Mouse (Mus musculus): Measurements from ENCODE around the gene Gpr150. TPM values are rescaled to one million over a fixed set of nuclear protein-coding genes. Genes with fewer than 3 reads are reported as not detected.

The Gpr150 gene
- total and polyA plus RNA-seq, 3 experiments: not detected

DNA sequence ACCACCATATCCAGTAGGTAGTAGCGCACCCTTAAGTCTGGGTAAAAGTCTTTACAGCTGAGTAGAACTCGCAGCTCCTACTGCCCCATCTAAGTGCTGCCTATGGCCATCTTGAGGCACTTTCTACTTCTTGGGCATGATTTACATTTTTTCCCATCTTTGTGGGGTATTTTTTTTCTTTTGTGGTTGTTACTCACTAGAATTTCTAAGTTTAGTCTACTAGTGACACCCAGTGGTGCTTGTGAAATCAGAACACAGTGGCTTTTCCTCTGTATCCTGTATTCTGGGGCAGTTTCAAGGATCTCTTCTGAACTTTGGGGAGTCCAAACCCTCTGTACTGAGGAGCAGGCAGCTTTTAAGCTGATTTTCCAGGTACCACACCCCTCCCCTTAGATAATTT, 35.0 kb downstream of the Gpr150 start (continued):
- TF ChIP-seq RCOR1 (conservative IDR thresholded peaks at IDR 0.05; ENCODE audit: low read depth, low read length): no peak

DNA sequence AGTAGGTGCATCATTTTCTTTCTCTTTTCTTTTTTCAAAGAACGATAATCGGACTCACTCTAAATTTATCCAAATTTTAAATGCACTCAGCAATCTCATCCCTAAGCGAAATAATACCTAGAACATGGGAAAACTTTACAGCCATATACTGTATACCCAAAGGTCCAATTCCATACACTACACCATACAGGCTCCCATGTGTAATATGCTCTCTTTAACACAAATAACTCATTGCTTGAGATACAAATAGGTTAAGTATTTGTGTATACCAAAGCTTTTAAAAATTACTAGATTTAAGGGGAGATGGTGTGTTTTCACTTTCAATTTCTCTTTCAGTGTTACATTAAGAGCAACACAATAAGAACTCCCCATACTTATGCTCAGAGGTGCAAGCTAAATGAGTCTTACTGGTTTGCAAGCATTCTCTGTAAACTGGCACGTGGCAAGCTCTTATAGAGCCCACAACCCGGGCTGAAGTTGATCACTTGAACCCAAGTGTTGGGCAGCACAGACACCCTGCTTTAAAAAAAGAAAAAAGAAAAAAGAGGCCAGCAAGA, 37.9 kb downstream of the Gpr150 start:
- Histone ChIP-seq H3K4me1 (ENCODE audit: control insufficient read depth in 1 of 2, insufficient read depth in 2 of 2) (peaks cover 0 to 15% of the 10 kb centered on the region in 2 experiments; a peak in 2 of 4 replicates), H3K9ac (ENCODE audit: insufficient read depth, low read depth) (peak overlapping the region; percentile 73), H3K27ac (ENCODE audit: insufficient read depth, low read depth) (no peak overlapping the region), H3K4me3 (replicated peaks in 1 of 3; ENCODE audit: low read depth in 2 of 3, low read length in 2 of 3, poor library complexity in 1 of 3) (peak overlapping the region; percentile 50 to 80 (median 76)), H3K79me2 (replicated peaks; ENCODE audit: control insufficient read depth, extremely low read depth, insufficient read depth, poor library complexity, severe bottlenecking) (peaks cover 11% of the 10 kb centered on the region; the same call in 1 of the 2 replicates), H3K9me3 (replicated peaks; ENCODE audit: low read length) (no peaks in the 10 kb centered on the region), H3K27me3 (replicated peaks) (no peaks in the 10 kb centered on the region), H3K4me2 (ENCODE audit: insufficient read depth, low read depth, poor library complexity, severe bottlenecking) (peak overlapping the region; percentile 82), H3K36me3 (replicated peaks in 1 of 2; ENCODE audit: control insufficient read depth in 1 of 2, insufficient read depth in 1 of 2, low read length in 1 of 2) (no peaks in the 10 kb centered on the region)
- in situ Hi-C loops (cut with MboI; ENCODE audit: low pct_ligation_motif_present, low pct_unique_long_range_greater_than_20kb, low sequenced_read_pairs): no loop called here
- TF ChIP-seq EP300 (IDR thresholded peaks at IDR 0.05; ENCODE audit: low read length): no peak
- TF ChIP-seq MAFK (IDR thresholded peaks at IDR 0.05; ENCODE audit: insufficient replicate concordance, low read length): no peak
- TF ChIP-seq RCOR1 (conservative IDR thresholded peaks at IDR 0.05; ENCODE audit: low read depth, low read length): no peak
- TF ChIP-seq PAX5 (IDR thresholded peaks at IDR 0.05; ENCODE audit: low read length): no peak
- no peak for TF ChIP-seq UBTF (IDR thresholded peaks at IDR 0.05; ENCODE audit: low read depth, low read length)
- TF ChIP-seq TBP (conservative IDR thresholded peaks at IDR 0.05; ENCODE audit: low read depth, low read length): 0 out of 2 replicates have a peak, but pooled peaks have one; percentile 5
- TF ChIP-seq HCFC1 (IDR thresholded peaks at IDR 0.05; ENCODE audit: low read depth, low read length): no peak
- TF ChIP-seq ETS1 (conservative IDR thresholded peaks at IDR 0.05; ENCODE audit: low read depth, low read length): no peak
- no peak; the same call in 1 of the 2 replicates for TF ChIP-seq SIN3A (IDR thresholded peaks at IDR 0.05; ENCODE audit: low read length)
- no peak for TF ChIP-seq ZMIZ1 (IDR thresholded peaks at IDR 0.05; ENCODE audit: low read depth, low read length)
- no peak for TF ChIP-seq SMC3 (IDR thresholded peaks at IDR 0.05; ENCODE audit: low read depth, low read length)
- 0 out of 2 replicates have a peak, but pooled peaks have one; percentile 8 for TF ChIP-seq BHLHE40 (IDR thresholded peaks at IDR 0.05; ENCODE audit: low read depth, low read length)
- peak; percentile 30; the same call in 1 of the 2 replicates for TF ChIP-seq MAX (IDR thresholded peaks at IDR 0.05; ENCODE audit: low read length)
- TF ChIP-seq KAT2A (IDR thresholded peaks at IDR 0.05; ENCODE audit: insufficient replicate concordance, low read length): no peak
- TF ChIP-seq MXI1 (IDR thresholded peaks at IDR 0.05; ENCODE audit: low read depth, low read length): 0 out of 2 replicates have a peak, but pooled peaks have one; percentile 11
- TF ChIP-seq MYC (IDR thresholded peaks at IDR 0.05; ENCODE audit: low read depth, low read length): peak; percentile 43; the same call in 1 of the 2 replicates
- TF ChIP-seq CHD1 (IDR thresholded peaks at IDR 0.05; ENCODE audit: low read depth, low read length): no peak
- TF ChIP-seq CTCF (conservative IDR thresholded peaks at IDR 0.05 in 1 of 2, IDR thresholded peaks at IDR 0.05 in 1 of 2; ENCODE audit: low read depth in 2 of 2, low read length in 2 of 2): no peak
- no peak for TF ChIP-seq USF1 (IDR thresholded peaks at IDR 0.05; ENCODE audit: low read depth, low read length)
- TF ChIP-seq IRF4 (IDR thresholded peaks at IDR 0.05; ENCODE audit: low read depth, low read length): no peak
- peak; percentile 12 for DNase-seq (ENCODE audit: extremely low read depth)
- dilution Hi-C loops (cut with MboI; ENCODE audit: extremely low pct_ligation_motif_present, extremely low pct_unique_long_range_greater_than_20kb, low sequenced_read_pairs): no loop called here

Measured in CH12.LX (cell line).